Mouse (Mus musculus): ENCODE results near the gene Rab1b. TPM values are rescaled to one million over a fixed set of nuclear protein-coding genes. Genes with fewer than 3 reads are reported as not detected.

Gene Rab1b
- polyA plus RNA-seq, 1 experiment from 2014 or later = 246 TPM

DNA sequence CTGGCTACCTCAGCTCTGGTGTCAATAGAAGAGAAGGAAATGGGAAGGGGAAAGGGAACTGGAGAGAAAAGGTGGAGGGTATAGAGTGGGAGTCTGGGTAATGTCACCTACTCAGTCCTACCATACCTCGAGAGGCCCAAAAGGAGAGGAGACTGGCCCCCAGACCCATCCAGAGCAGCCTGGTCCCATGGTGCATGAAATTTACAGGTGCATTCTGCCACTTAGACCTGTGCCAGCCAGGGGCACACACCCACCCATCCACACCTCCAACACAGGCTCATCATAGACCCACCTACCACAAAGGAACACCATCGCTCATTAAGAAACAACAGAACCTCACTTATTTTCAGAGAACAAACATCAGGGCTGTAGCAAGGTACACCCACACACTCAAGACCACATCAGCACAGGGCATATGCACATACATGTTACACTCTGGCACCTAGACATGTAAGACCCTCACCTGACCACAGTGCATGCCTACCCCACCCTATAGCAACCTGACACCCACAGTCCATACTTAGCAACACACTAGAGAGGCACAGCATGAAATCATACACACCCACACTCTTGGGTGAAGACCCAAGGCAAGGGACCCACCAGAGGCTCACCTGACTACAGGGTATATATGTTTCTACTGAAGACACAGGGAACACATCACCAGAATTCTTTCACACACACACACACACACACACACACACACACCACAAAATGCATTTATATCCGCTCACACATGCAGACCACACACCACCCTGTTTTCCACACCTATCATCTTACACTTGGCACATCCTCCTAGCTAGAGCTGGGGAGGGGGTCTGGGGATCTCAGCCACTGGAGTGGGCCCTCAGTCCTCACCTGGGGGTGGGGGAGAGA, 22.7 kb downstream of the Rab1b start:
- Histone ChIP-seq H3K9me3 (ENCODE audit: control insufficient read depth, low read length) (no peaks in the 10 kb centered on the region), H3K4me3 (ENCODE audit: low read depth, low read length) (peak overlapping the region; percentile 37), H3K27ac (ENCODE audit: low read depth) (no peak overlapping the region), H3K27me3 (replicated peaks; ENCODE audit: control insufficient read depth, insufficient read depth, low read length) (peaks cover 72% of the 10 kb centered on the region), H3K36me3 (ENCODE audit: control insufficient read depth, insufficient read depth, low read length) (no peaks in the 10 kb centered on the region), H3K4me1 (replicated peaks; ENCODE audit: control insufficient read depth, insufficient read depth, low read length) (peaks cover 7% of the 10 kb centered on the region), H3K4me2 (ENCODE audit: low read length) (no peak overlapping the region), H3K9ac (ENCODE audit: low read length) (no peak overlapping the region)
- 59% methylated on average over 3 of the region's 3 CpGs for WGBS
- no peak for ATAC-seq (replicated peaks; ENCODE audit: low FRiP score, low TSS enrichment, low read depth)
- DNase-seq (ENCODE audit: low spot score) = no peak

GRCm38 (mm10) chr19:5082596-5082995, 24.3 kb downstream of the Rab1b start:
- 63% methylated on average over 24 of the region's 24 CpGs for WGBS
- Histone ChIP-seq H3K36me3 (ENCODE audit: control insufficient read depth, insufficient read depth, low read length) (no peaks in the 10 kb centered on the region), H3K27ac (ENCODE audit: low read depth) (no peak overlapping the region), H3K4me1 (replicated peaks; ENCODE audit: control insufficient read depth, insufficient read depth, low read length) (0 out of 2 replicates have a peak, but pooled peaks cover 2% of the 10 kb centered on the region), H3K4me3 (ENCODE audit: low read depth, low read length) (no peak overlapping the region), H3K27me3 (replicated peaks; ENCODE audit: control insufficient read depth, insufficient read depth, low read length) (peaks cover 72% of the 10 kb centered on the region), H3K9me3 (ENCODE audit: control insufficient read depth, low read length) (no peaks in the 10 kb centered on the region), H3K9ac (ENCODE audit: low read length) (no peak overlapping the region), H3K4me2 (ENCODE audit: low read length) (no peak overlapping the region)
- ATAC-seq (replicated peaks; ENCODE audit: low FRiP score, low TSS enrichment, low read depth) (no peak), DNase-seq (ENCODE audit: low spot score) (no peak)

DNA sequence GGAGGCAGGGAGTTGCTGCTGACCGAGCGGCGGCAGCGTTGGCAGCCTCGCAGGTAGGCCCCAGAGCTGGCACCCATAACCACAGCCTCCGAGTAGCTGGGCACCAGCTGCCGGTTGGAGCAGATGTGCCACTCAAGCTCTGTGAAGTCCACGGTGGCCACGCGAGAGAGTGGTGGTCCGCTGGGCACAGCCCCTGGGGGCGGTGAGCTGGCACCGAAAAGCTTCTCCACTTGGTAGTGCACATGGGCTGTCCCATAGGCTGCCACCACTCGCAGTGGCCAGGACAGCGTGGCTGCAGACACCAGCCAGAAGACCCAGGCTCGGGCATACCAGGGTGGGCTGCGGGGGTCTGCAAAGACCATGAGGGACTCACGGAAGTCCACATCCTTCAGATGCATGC, 24.9 kb downstream of the Rab1b start:
- Histone ChIP-seq H3K27ac (ENCODE audit: low read depth) (no peak overlapping the region), H3K4me1 (replicated peaks; ENCODE audit: control insufficient read depth, insufficient read depth, low read length) (no peaks in the 10 kb centered on the region), H3K9ac (ENCODE audit: low read length) (no peak overlapping the region), H3K4me3 (ENCODE audit: low read depth, low read length) (no peak overlapping the region), H3K4me2 (ENCODE audit: low read length) (no peak overlapping the region), H3K36me3 (ENCODE audit: control insufficient read depth, insufficient read depth, low read length) (no peaks in the 10 kb centered on the region), H3K27me3 (replicated peaks; ENCODE audit: control insufficient read depth, insufficient read depth, low read length) (peaks cover 72% of the 10 kb centered on the region), H3K9me3 (ENCODE audit: control insufficient read depth, low read length) (no peaks in the 10 kb centered on the region)
- 57% methylated on average over 18 of the region's 18 CpGs for WGBS
- no peak for ATAC-seq (replicated peaks; ENCODE audit: low FRiP score, low TSS enrichment, low read depth)
- no peak for DNase-seq (ENCODE audit: low spot score)

- Histone ChIP-seq H3K4me3 (ENCODE audit: low read depth, low read length) (no peak overlapping the region), H3K9me3 (ENCODE audit: control insufficient read depth, low read length) (no peaks in the 10 kb centered on the region), H3K27me3 (replicated peaks; ENCODE audit: control insufficient read depth, insufficient read depth, low read length) (peaks cover 49% of the 10 kb centered on the region), H3K4me1 (replicated peaks; ENCODE audit: control insufficient read depth, insufficient read depth, low read length) (no peaks in the 10 kb centered on the region), H3K9ac (ENCODE audit: low read length) (no peak overlapping the region), H3K27ac (ENCODE audit: low read depth) (no peak overlapping the region), H3K36me3 (ENCODE audit: control insufficient read depth, insufficient read depth, low read length) (no peaks in the 10 kb centered on the region), H3K4me2 (ENCODE audit: low read length) (no peak overlapping the region)
- ATAC-seq (replicated peaks; ENCODE audit: low FRiP score, low TSS enrichment, low read depth) (no peak), DNase-seq (ENCODE audit: low spot score) (no peak)
- WGBS = 93% methylated on average over 1 of the region's 1 CpGs
Measured at GRCm38 (mm10) chr19:5079279-5079678, 27.6 kb downstream of the Rab1b start.

DNA sequence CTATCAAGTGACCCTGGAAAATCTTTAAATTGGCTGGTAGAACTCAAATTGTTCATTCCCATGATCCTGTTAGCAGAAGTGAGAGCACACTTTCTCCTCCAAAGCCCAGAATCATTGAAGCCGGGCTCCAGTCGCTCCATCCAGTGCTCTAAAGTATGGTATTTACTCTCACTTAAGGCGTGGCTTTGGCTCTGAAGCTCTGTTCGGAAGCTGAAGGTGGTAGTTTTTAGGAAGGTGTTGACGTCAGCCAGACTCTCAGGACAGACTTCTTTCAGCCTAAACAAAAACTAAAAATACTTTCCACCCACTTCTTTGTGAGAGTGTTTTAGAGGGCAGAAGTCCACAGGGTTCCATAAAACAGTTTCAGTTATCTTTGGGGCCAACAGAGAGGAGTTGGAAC, 33.4 kb downstream of the Rab1b start:
- Histone ChIP-seq H3K4me2 (ENCODE audit: low read length) (no peak overlapping the region), H3K27ac (ENCODE audit: low read depth) (no peak overlapping the region), H3K36me3 (ENCODE audit: control insufficient read depth, insufficient read depth, low read length) (no peaks in the 10 kb centered on the region), H3K9ac (ENCODE audit: low read length) (no peak overlapping the region), H3K4me3 (ENCODE audit: low read depth, low read length) (no peak overlapping the region), H3K9me3 (ENCODE audit: control insufficient read depth, low read length) (no peaks in the 10 kb centered on the region), H3K4me1 (replicated peaks; ENCODE audit: control insufficient read depth, insufficient read depth, low read length) (peaks cover 19% of the 10 kb centered on the region), H3K27me3 (replicated peaks; ENCODE audit: control insufficient read depth, insufficient read depth, low read length) (no peaks in the 10 kb centered on the region; the same call in 1 of the 2 replicates)
- 25% methylated on average over 5 of the region's 5 CpGs for WGBS
- ATAC-seq (replicated peaks; ENCODE audit: low FRiP score, low TSS enrichment, low read depth) (no peak), DNase-seq (ENCODE audit: low spot score) (no peak)

GRCm38 (mm10) chr19:5073028-5073427, 33.8 kb downstream of the Rab1b start:
- Histone ChIP-seq H3K4me2 (ENCODE audit: low read length) (peak overlapping the region; percentile 77), H3K9ac (ENCODE audit: low read length) (no peak overlapping the region), H3K27me3 (replicated peaks; ENCODE audit: control insufficient read depth, insufficient read depth, low read length) (no peaks in the 10 kb centered on the region; the same call in 1 of the 2 replicates), H3K4me1 (replicated peaks; ENCODE audit: control insufficient read depth, insufficient read depth, low read length) (peaks cover 19% of the 10 kb centered on the region), H3K4me3 (ENCODE audit: low read depth, low read length) (peak overlapping the region; percentile 52), H3K27ac (ENCODE audit: low read depth) (peak overlapping the region; percentile 86; the same call in 1 of the 2 replicates), H3K9me3 (ENCODE audit: control insufficient read depth, low read length) (no peaks in the 10 kb centered on the region), H3K36me3 (ENCODE audit: control insufficient read depth, insufficient read depth, low read length) (no peaks in the 10 kb centered on the region)
- no peak for ATAC-seq (replicated peaks; ENCODE audit: low FRiP score, low TSS enrichment, low read depth)
- WGBS = 1% methylated on average over 15 of the region's 15 CpGs
- peak; percentile 83 for DNase-seq (ENCODE audit: low spot score)

DNA sequence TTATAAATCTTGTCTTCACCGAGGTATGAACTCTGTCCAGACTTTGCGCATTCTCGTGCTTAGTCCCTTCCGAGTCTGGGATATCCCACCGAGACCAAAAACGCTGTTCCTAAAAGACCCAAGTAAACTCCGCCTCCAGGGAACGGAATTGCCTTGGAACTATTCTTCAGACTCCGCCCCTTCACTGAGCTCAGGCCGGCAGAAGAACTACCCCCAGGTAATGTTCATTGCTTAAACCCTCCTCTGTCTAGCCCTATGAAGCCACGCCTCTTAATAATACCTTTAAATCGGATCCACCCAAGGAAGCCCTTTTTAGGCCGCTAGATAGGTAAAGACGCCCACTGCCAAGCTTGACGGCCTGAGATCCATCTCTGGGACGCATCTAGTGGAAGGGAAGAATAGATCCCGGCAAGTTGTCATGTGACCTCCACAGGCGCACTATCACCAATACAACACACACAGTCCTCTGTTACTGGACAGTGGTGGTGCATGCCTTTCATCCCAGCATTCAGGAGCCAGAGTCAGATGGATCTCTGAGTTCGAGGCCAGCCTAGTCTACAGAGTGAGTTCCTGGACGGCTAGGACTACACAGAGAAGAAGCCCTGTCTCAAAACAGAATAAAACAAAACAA, 34.4 kb downstream of the Rab1b start:
- Histone ChIP-seq H3K4me1 (replicated peaks; ENCODE audit: control insufficient read depth, insufficient read depth, low read length) (peaks cover 21% of the 10 kb centered on the region), H3K27me3 (replicated peaks; ENCODE audit: control insufficient read depth, insufficient read depth, low read length) (no peaks in the 10 kb centered on the region; the same call in 1 of the 2 replicates), H3K9ac (ENCODE audit: low read length) (peak overlapping the region; percentile 27; the same call in 1 of the 2 replicates), H3K27ac (ENCODE audit: low read depth) (peak overlapping the region; percentile 86), H3K9me3 (ENCODE audit: control insufficient read depth, low read length) (no peaks in the 10 kb centered on the region), H3K36me3 (ENCODE audit: control insufficient read depth, insufficient read depth, low read length) (no peaks in the 10 kb centered on the region), H3K4me2 (ENCODE audit: low read length) (peak overlapping the region; percentile 77), H3K4me3 (ENCODE audit: low read depth, low read length) (peak overlapping the region; percentile 52)
- WGBS = 2% methylated on average over 20 of the region's 20 CpGs
- DNase-seq (ENCODE audit: low spot score) = no peak
- peak; percentile 24; the same call in 1 of the 2 replicates for ATAC-seq (replicated peaks; ENCODE audit: low FRiP score, low TSS enrichment, low read depth)

DNA sequence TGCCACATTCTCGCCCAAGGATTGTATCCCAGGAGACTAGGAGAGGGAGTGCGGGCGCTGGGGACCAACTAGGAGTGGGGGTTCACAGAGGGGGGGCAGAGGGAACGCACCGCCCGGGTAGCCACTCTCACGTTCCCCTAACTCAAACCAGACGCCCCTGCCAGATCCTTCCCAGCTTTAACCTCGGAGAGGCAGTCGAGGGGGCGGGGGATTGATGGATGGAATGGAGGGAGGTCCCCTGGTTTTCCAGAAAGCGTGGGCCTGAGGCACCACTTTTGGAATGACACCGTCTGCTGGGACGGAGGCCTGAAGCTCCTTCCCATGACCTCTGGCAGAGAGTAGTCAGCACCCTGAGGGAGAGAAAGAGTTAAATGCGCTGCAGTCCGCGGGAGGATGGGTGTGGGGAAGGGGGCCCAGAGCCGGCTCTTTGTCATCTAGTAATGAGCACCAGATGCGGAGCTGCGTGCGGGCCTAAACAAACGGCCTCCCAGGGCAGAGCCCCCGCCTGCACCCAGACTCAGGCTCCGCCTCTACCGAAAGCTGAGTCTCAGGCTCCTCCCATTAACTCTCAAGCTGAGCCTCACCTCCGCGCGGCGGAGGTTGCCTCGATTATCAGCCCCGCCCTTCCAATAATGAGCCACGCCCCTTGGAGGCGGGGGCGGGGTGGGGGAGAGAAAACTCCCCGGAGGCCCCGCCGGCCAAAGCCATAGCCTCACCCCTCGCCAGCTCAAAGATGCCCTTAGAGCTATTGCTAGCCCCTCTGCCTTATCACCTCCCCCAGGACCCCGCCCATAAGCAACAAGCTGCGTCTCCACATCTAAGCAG, 35.1 kb downstream of the Rab1b start:
- H3K36me3 ChIP-seq (ENCODE audit: control insufficient read depth, insufficient read depth, low read length) = no peaks in the 10 kb centered on the region
- WGBS = 1% methylated on average over 40 of the region's 40 CpGs
- H3K4me2 ChIP-seq (ENCODE audit: low read length) = peak overlapping the region; percentile 77
- H3K4me3 ChIP-seq (ENCODE audit: low read depth, low read length) = peak overlapping the region; percentile 52
- peaks cover 29% of the 10 kb centered on the region for H3K4me1 ChIP-seq (replicated peaks; ENCODE audit: control insufficient read depth, insufficient read depth, low read length)
- ATAC-seq (replicated peaks; ENCODE audit: low FRiP score, low TSS enrichment, low read depth) (peak; percentile 86), DNase-seq (ENCODE audit: low spot score) (peak; percentile 86)
- H3K9me3 ChIP-seq (ENCODE audit: control insufficient read depth, low read length) = no peaks in the 10 kb centered on the region
- H3K9ac ChIP-seq (ENCODE audit: low read length) = peak overlapping the region; percentile 46
- H3K27me3 ChIP-seq (replicated peaks; ENCODE audit: control insufficient read depth, insufficient read depth, low read length) = no peaks in the 10 kb centered on the region; the same call in 1 of the 2 replicates
- peak overlapping the region; percentile 86 for H3K27ac ChIP-seq (ENCODE audit: low read depth)

Measured in intestine, embryonic 14.5 days (tissue).